Mouse (Mus musculus): ENCODE measurements around the gene Thpo. TPM values are rescaled to one million over a fixed set of nuclear protein-coding genes. Genes with fewer than 3 reads are reported as not detected.

Gene Thpo
- total RNA-seq, 2 experiments from 2014 or later = not detected

Other genes starting within 250 kb of the Thpo start
- 30.1 and 31.6 TPM in 2 replicates for gene Eif2b5, start 235.7 kb downstream of the Thpo start, total RNA-seq (2015)
- gene Eif2b5, start 235.7 kb downstream of the Thpo start, total RNA-seq (2017) = 43.1 and 46.1 TPM in 2 replicates
- gene Dvl3, start 217.5 kb downstream of the Thpo start, total RNA-seq (2015) = 21.9 and 22.4 TPM in 2 replicates
- 2.6 and 4.2 TPM in 2 replicates for gene Dvl3, start 217.5 kb downstream of the Thpo start, total RNA-seq (2017)
- 287 and 332 TPM in 2 replicates for gene Ap2m1, start 199.0 kb downstream of the Thpo start, total RNA-seq (2015)
- gene Ap2m1, start 199.0 kb downstream of the Thpo start, total RNA-seq (2017) = 207 and 242 TPM in 2 replicates
- 15.4 and 21.7 TPM in 2 replicates for gene Abcf3, start 185.9 kb downstream of the Thpo start, total RNA-seq (2015)
- gene Abcf3, start 185.9 kb downstream of the Thpo start, total RNA-seq (2017) = 27.5 and 32.1 TPM in 2 replicates
- not detected in 2 replicates for gene Vwa5b2, start 145.0 kb downstream of the Thpo start, total RNA-seq (2015)
- not detected in 2 replicates for gene Vwa5b2, start 145.0 kb downstream of the Thpo start, total RNA-seq (2017)
- gene Eef1akmt4, start 122.9 kb downstream of the Thpo start, total RNA-seq (2015) = 12.1 and 12.2 TPM in 2 replicates
- gene Eef1akmt4, start 122.9 kb downstream of the Thpo start, total RNA-seq (2017) = 1.9 and 3.7 TPM in 2 replicates
- not detected in 2 replicates for gene Gm49333, start 122.9 kb downstream of the Thpo start, total RNA-seq (2015)
- not detected in 2 replicates for gene Gm49333, start 122.9 kb downstream of the Thpo start, total RNA-seq (2017)
- gene Alg3, start 122.8 kb downstream of the Thpo start, total RNA-seq (2015) = 15.3 and 21.9 TPM in 2 replicates
- gene Alg3, start 122.8 kb downstream of the Thpo start, total RNA-seq (2017) = 7.4 and 10.7 TPM in 2 replicates
- gene Camk2n2, start 113.2 kb downstream of the Thpo start, total RNA-seq (2015) = 0.29 and 0.32 TPM in 2 replicates
- gene Camk2n2, start 113.2 kb downstream of the Thpo start, total RNA-seq (2017) = 0.95 TPM in 1 of 2 replicates, not detected in the other
- gene Ece2, start 104.7 kb downstream of the Thpo start, total RNA-seq (2015) = not detected in 2 replicates
- not detected in 2 replicates for gene Ece2, start 104.7 kb downstream of the Thpo start, total RNA-seq (2017)
- 88.9 and 92.4 TPM in 2 replicates for gene Psmd2, start 82.9 kb downstream of the Thpo start, total RNA-seq (2015)
- 134 and 172 TPM in 2 replicates for gene Psmd2, start 82.9 kb downstream of the Thpo start, total RNA-seq (2017)
- 117 and 119 TPM in 2 replicates for gene Eif4g1, start 66.2 kb downstream of the Thpo start, total RNA-seq (2015)
- gene Eif4g1, start 66.2 kb downstream of the Thpo start, total RNA-seq (2017) = 159 and 160 TPM in 2 replicates
- gene Fam131a, start 41.3 kb downstream of the Thpo start, total RNA-seq (2015) = 0.09 and 0.33 TPM in 2 replicates
- gene Fam131a, start 41.3 kb downstream of the Thpo start, total RNA-seq (2017) = 0.16 and 0.55 TPM in 2 replicates
- gene Polr2h, start 16.8 kb downstream of the Thpo start, total RNA-seq (2015) = 34.7 and 36.7 TPM in 2 replicates
- gene Polr2h, start 16.8 kb downstream of the Thpo start, total RNA-seq (2017) = 27.8 and 29.2 TPM in 2 replicates
- gene Clcn2, start 16.8 kb downstream of the Thpo start, total RNA-seq (2015) = 0.49 and 0.84 TPM in 2 replicates
- gene Clcn2, start 16.8 kb downstream of the Thpo start, total RNA-seq (2017) = 1.3 and 1.4 TPM in 2 replicates
- gene Chrd, start 1.4 kb downstream of the Thpo start, total RNA-seq (2015) = not detected in 2 replicates
- gene Chrd, start 1.4 kb downstream of the Thpo start, total RNA-seq (2017) = not detected in 2 replicates

Data from megakaryocyte, adult 5-6 weeks (primary cell).